Mouse (Mus musculus) kidney, adult 2 months (tissue): ENCODE measurements around the gene Styk1.

Experiments
- CTCF ChIP-seq: fragments of 200-500 bp; conservative IDR thresholded peaks from 2 replicates; pipeline ENCODE4 v1.5.1; 2011; ENCODE audit warnings: low read depth, mild to moderate bottlenecking, control low read depth, low read length, moderate library complexity, mixed read lengths; ENCODE audit not compliant: insufficient read depth, insufficient read length
- POLR2A ChIP-seq: fragments of 200-500 bp; IDR thresholded peaks from one replicate; pipeline ENCODE4 v1.6.1; 2011; ENCODE audit warnings: low read depth, low read length, control low read depth

- TF ChIP-seq POLR2A = no peak
- TF ChIP-seq CTCF = no peak
These were observed 83.8 kb downstream of the Styk1 start for GRCm38 (mm10) chr6:131269599-131269998.
